Mouse (Mus musculus) megakaryocyte, embryonic 14.5 days (primary cell): ENCODE data around the gene Scamp4.

Experiments used
- FLI1 ChIP-seq: IDR thresholded peaks from 2 replicates; pipeline ENCODE4 v1.6.1; 2012; ENCODE audit warnings: low read length, inconsistent platforms, mixed read lengths
- GATA1 ChIP-seq: IDR thresholded peaks from 3 replicates; pipeline ENCODE4 v1.6.1; 2012; ENCODE audit warnings: mixed read lengths, low read length, inconsistent platforms, borderline replicate concordance

DNA sequence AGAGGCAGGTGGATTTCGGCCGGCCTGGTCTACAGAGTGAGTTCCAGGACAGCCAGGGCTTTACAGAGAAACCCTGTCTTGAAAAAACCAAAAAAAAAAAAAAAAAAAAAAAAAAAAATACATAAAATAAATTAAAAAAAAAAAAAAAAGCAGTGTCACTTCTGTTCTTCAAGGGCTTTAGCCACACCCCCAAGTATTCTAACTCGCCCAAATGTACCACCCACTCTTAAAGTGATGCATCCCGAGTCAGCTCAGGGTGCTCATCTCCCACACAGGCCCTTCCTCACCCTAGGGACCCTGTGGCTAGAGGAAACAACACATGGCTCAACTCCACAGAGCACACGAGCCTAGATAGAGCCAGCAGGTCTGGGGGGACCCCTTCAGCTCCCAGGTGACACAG, 19.6 kb upstream of the Scamp4 start:
- TF ChIP-seq GATA1 (no peak), FLI1 (no peak)
